Mouse (Mus musculus) spleen, postnatal 0 days (tissue): ENCODE data around the gene Pls3. TPM values are rescaled to one million over a fixed set of nuclear protein-coding genes. Genes with fewer than 3 reads are reported as not detected.

Source experiments
- polyA plus RNA-seq: library from polyadenylated mRNA; unstranded; fragments of >200 nt; fragmentation: Nextera tagmentation; extraction: Ambion mirVana; gene quantifications from 2 replicates; pipeline ENCODE4 v1.2.1, GENCODE M21; 2015

The Pls3 gene
- 27.5 and 30.2 TPM in 2 replicates for polyA plus RNA-seq

DNA sequence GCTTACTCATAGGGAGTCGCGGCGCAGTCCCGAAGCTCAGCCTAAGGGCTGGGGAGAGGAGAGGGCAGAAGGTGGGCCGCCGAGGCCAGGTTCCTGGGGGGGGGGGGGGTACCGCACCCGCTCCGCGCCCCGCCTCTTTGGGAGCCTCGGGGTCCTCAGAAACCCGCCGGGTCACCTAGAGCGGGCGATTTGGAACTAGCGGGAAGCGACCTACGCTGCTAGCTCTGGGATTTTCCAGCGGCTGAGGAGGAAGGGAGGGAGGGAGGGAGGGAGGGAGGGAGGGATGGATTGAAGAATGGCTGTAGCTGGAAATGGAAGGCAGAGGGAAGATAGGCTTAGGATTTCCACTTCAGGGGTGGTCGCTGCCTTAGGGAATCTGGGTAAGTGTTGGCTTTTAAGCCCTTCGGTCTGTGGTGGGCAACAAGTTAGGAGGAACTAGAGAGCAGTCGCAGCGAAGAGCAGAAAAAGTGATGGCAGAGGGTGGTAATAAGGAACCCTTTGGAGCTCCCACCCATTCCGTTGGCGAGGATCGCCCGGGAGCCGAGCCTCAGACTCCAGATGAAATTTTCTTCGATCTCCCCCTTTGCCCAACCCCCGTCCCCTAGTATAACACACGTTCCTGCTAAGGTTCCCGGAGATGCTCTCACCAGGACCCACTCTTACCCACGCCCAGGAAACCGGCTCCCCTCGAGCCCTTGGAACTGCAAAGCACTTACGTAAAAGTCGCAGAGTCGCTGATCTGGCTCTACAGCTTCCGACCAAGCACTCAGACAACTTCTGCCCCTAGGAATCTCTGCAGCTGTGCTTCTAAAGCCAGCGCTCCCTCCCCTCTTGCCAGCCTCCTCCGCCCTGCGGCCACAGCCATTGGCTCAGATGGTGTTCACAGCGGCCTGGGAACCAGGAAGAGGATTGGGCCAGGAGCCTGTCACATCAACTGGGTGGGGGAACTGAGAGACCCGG lies at the start of gene Pls3:
Pls3 (minus strand) TSS at position 851 of the 960 bp plus-strand sequence.

